10 mouse cellular contexts compared by ENCODE assay signal in genomic region chr15:83779855-83780740, GRCm38 (mm10). TPM values are rescaled to one million over a fixed set of nuclear protein-coding genes. Genes with fewer than 3 reads are reported as not detected.
DNase-seq lines count a peak whose midpoint lies in the region; ATAC-seq and TF ChIP-seq lines count a peak whose summit lies in the region.
"Had no signal": no experiment of that assay in that cellular context is flagged by ENCODE, and none has a peak within 500 bp of the region (broad histone marks: within the 10 kb centered on the region; RNA-seq: fewer than 3 reads in every experiment).

No protein-coding gene starts in this region.

- no peak for ATAC-seq in heart, embryonic 13.5 days (ENCODE audit: extremely low read depth, insufficient number of reproducible peaks, low FRiP score, low TSS enrichment)
- peak; percentile 55 for ATAC-seq in hindbrain, embryonic 14.5 days (ENCODE audit: low FRiP score)
- ATAC-seq in midbrain, embryonic 14.5 days (ENCODE audit: low FRiP score, low TSS enrichment) = peak; percentile 46; the same call in 1 of the 2 replicates
- no peak for ATAC-seq in monocyte, adult 5-6 weeks (replicated peaks; ENCODE audit: insufficient number of reproducible peaks, low FRiP score, low TSS enrichment, poor library complexity, severe bottlenecking)

- no peak for DNase-seq in heart, postnatal 25 days (ENCODE audit: low spot score)
- DNase-seq in hindbrain, embryonic 14.5 days (ENCODE audit: low spot score) = peak; percentile 43
- peak; percentile 81 for DNase-seq in midbrain, embryonic 14.5 days
- DNase-seq in spleen, postnatal 4 days (ENCODE audit: low spot score in 2 of 2) = no peak
- no peak for DNase-seq in right cerebral cortex, adult 2 months (ENCODE audit: low spot score in 2 of 2)

- H3K9ac ChIP-seq in heart, embryonic 13.5 days = peak overlapping the region; percentile 68
- H3K9ac ChIP-seq in hindbrain, embryonic 14.5 days = peak overlapping the region; percentile 80
- H3K9ac ChIP-seq in midbrain, embryonic 14.5 days (replicated peaks; ENCODE audit: low read length) = peak overlapping the region; percentile 73

- H3K27ac ChIP-seq in heart, embryonic 13.5 days (replicated peaks) = no peak overlapping the region
- H3K27ac ChIP-seq in cortical plate, adult 2 months (ENCODE audit: insufficient read depth, low read length) = peak overlapping the region; percentile 69
- no peak overlapping the region for H3K27ac ChIP-seq in hindbrain, embryonic 14.5 days
- H3K27ac ChIP-seq in midbrain, embryonic 14.5 days (replicated peaks; ENCODE audit: low read depth, low read length) = no peak overlapping the region

- H3K27me3 ChIP-seq in heart, embryonic 13.5 days (replicated peaks) = peaks cover 99% of the 10 kb centered on the region
- H3K27me3 ChIP-seq in hindbrain, embryonic 14.5 days (ENCODE audit: control insufficient read depth, insufficient read depth, low read length) = peaks cover 14% of the 10 kb centered on the region
- H3K27me3 ChIP-seq in midbrain, embryonic 14.5 days (ENCODE audit: control insufficient read depth, insufficient read depth, low read length) = peaks cover 9% of the 10 kb centered on the region; the same call in 1 of the 2 replicates

- WGBS in heart, embryonic 13.5 days = 2% methylated on average over 32 of the region's 92 CpGs
- 3% methylated on average over 45 of the region's 92 CpGs for WGBS in hindbrain, embryonic 14.5 days
- 3% methylated on average over 49 of the region's 92 CpGs for WGBS in midbrain, embryonic 14.5 days

- TF ChIP-seq POLR2A in cortical plate, adult 2 months (IDR thresholded peaks at IDR 0.05; ENCODE audit: extremely low read depth, insufficient read depth, low read length) = no peak

- TF ChIP-seq CTCF in cortical plate, adult 2 months (IDR thresholded peaks at IDR 0.05; ENCODE audit: extremely low read depth, insufficient read depth, low read length) = no peak

- H3K4me3 ChIP-seq in heart, embryonic 13.5 days = peak overlapping the region; percentile 60
- peak overlapping the region; percentile 59 for H3K4me3 ChIP-seq in cortical plate, adult 2 months (ENCODE audit: insufficient read depth, low read length)
- peak overlapping the region; percentile 63 for H3K4me3 ChIP-seq in hindbrain, embryonic 14.5 days (replicated peaks; ENCODE audit: low read length)
- peak overlapping the region; percentile 50 for H3K4me3 ChIP-seq in midbrain, embryonic 14.5 days (replicated peaks; ENCODE audit: low read depth, low read length)

- no peaks in the 10 kb centered on the region for H3K9me3 ChIP-seq in heart, embryonic 13.5 days
- no peaks in the 10 kb centered on the region for H3K9me3 ChIP-seq in hindbrain, embryonic 14.5 days (ENCODE audit: control insufficient read depth, low read length)
- H3K9me3 ChIP-seq in midbrain, embryonic 14.5 days (ENCODE audit: control insufficient read depth, low read length) = no peaks in the 10 kb centered on the region

- H3K36me3 ChIP-seq in heart, embryonic 13.5 days = no peaks in the 10 kb centered on the region
- H3K36me3 ChIP-seq in hindbrain, embryonic 14.5 days (replicated peaks; ENCODE audit: control insufficient read depth, insufficient read depth) = no peaks in the 10 kb centered on the region
- H3K36me3 ChIP-seq in midbrain, embryonic 14.5 days (ENCODE audit: control insufficient read depth, insufficient read depth, low read length) = no peaks in the 10 kb centered on the region

- peaks cover 11% of the 10 kb centered on the region for H3K4me1 ChIP-seq in heart, embryonic 13.5 days
- peaks cover 10% of the 10 kb centered on the region for H3K4me1 ChIP-seq in cortical plate, adult 2 months (ENCODE audit: control insufficient read depth, insufficient read depth, low read length)
- peaks cover 11% of the 10 kb centered on the region; the same call in 1 of the 2 replicates for H3K4me1 ChIP-seq in hindbrain, embryonic 14.5 days (replicated peaks; ENCODE audit: control insufficient read depth, insufficient read depth, low read length)
- 0 out of 2 replicates have a peak, but pooled peaks cover 2% of the 10 kb centered on the region for H3K4me1 ChIP-seq in midbrain, embryonic 14.5 days (ENCODE audit: control insufficient read depth, insufficient read depth, low read length)

- H3K4me2 ChIP-seq in heart, embryonic 13.5 days = peak overlapping the region; percentile 84
- peak overlapping the region; percentile 95 for H3K4me2 ChIP-seq in hindbrain, embryonic 14.5 days (replicated peaks)
- H3K4me2 ChIP-seq in midbrain, embryonic 14.5 days (ENCODE audit: low read length) = peak overlapping the region; percentile 90

- intact Hi-C loops in heart, postnatal 25 days (cut with DNase I) = no loop called here

RNA-seq across cellular contexts. Expression of gene Mpped1, which starts 0.8 kb away (rescaled TPM):
- polyA plus RNA-seq in heart, embryonic 13.5 days (2015; fragmentation: Nextera tagmentation; extraction: Ambion mirVana) = 0.14 and 0.41 TPM in 2 replicates
- not detected for total RNA-seq in heart, postnatal 25 days (2021)
- polyA plus RNA-seq in cortical plate, adult 2 months (2012; rRNA removed) = 160 and 176 TPM in 2 replicates
- 23.5 and 23.7 TPM in 2 replicates for polyA plus RNA-seq in hindbrain, embryonic 14.5 days (2014; fragmentation: Nextera tagmentation; extraction: Ambion mirVana)
- 16.5 and 16.9 TPM in 2 replicates for polyA plus RNA-seq in midbrain, embryonic 14.5 days (2014; fragmentation: Nextera tagmentation; extraction: Ambion mirVana)
- not detected in 3 replicates for total RNA-seq in monocyte, adult 5-6 weeks (2017)
- total RNA-seq: adrenal gland, adult 18-20 months had no signal
- polyA plus RNA-seq: C2C12 had no signal

RNA-seq across cellular contexts. Expression of gene Scube1, which starts 55.3 kb away (rescaled TPM):
- 9.1 and 11.0 TPM in 2 replicates for polyA plus RNA-seq in heart, embryonic 13.5 days (2015; fragmentation: Nextera tagmentation; extraction: Ambion mirVana)
- total RNA-seq in heart, postnatal 25 days (2021) = 1 to 10 TPM; 1.1 to 1.2 TPM
- polyA plus RNA-seq in cortical plate, adult 2 months (2012; rRNA removed) = 26.7 and 29.2 TPM in 2 replicates
- polyA plus RNA-seq in hindbrain, embryonic 14.5 days (2014; fragmentation: Nextera tagmentation; extraction: Ambion mirVana) = 10.4 and 12.7 TPM in 2 replicates
- polyA plus RNA-seq in midbrain, embryonic 14.5 days (2014; fragmentation: Nextera tagmentation; extraction: Ambion mirVana) = 10.2 and 13.5 TPM in 2 replicates
- not detected in 3 replicates for total RNA-seq in monocyte, adult 5-6 weeks (2017)
- polyA plus RNA-seq: C2C12 had no signal

Comparison
In these comparisons a context has a peak if more than half of its experiments do, and no peak if none do; other contexts are left out.
1. ATAC-seq: peak in hindbrain, embryonic 14.5 days (single experiment) and midbrain, embryonic 14.5 days (single experiment); none in heart, embryonic 13.5 days (single experiment) and monocyte, adult 5-6 weeks (single experiment).
2. DNase-seq: peak in hindbrain, embryonic 14.5 days (single experiment) and midbrain, embryonic 14.5 days (single experiment); none in heart, postnatal 25 days (single experiment), spleen, postnatal 4 days (0 of 2) and right cerebral cortex, adult 2 months (0 of 2).
3. RNA of gene Mpped1, which starts 0.8 kb away (polyA plus RNA-seq): 160 to 176 TPM in cortical plate, adult 2 months, 23.5 to 23.7 TPM in hindbrain, embryonic 14.5 days and 16.5 to 16.9 TPM in midbrain, embryonic 14.5 days; 0.14 to 0.41 TPM in heart, embryonic 13.5 days; every median in the first group is over 10 times any median in the second.
4. Peak in every context shown above with its lines, with median percentiles within 50 percentile points of each other: H3K4me2 ChIP-seq, H3K4me3 ChIP-seq and H3K9ac ChIP-seq.